Mouse (Mus musculus): ENCODE results near the gene Hcn2.
"Not testable (repeated sequence)": the region's sequence is repeated elsewhere in the genome, so short reads cannot be mapped to it uniquely, and the experiment has no call there.

Gene Hcn2

GRCm38 (mm10) chr10:79687513-79687912 lies 28.9 kb upstream of the Hcn2 start:
- no peak for DNase-seq (ENCODE audit: low spot score)

- no peak for DNase-seq (ENCODE audit: low spot score)
Observed at GRCm38 (mm10) chr10:79688720-79689119, 27.7 kb upstream of the Hcn2 start, which contains the start of gene Gzmm. Gzmm (plus strand) TSS chr10:79689020.

- no peak for DNase-seq (ENCODE audit: low spot score)
Observed at GRCm38 (mm10) chr10:79689178-79689577, 27.3 kb upstream of the Hcn2 start.

GRCm38 (mm10) chr10:79691986-79692548 lies 24.4 kb upstream of the Hcn2 start:
- DNase-seq (ENCODE audit: low spot score): no peak

- no peak for DNase-seq (ENCODE audit: low spot score)
Observed at GRCm38 (mm10) chr10:79693580-79694378, 22.7 kb upstream of the Hcn2 start.

GRCm38 (mm10) chr10:79694379-79694655 lies 22.1 kb upstream of the Hcn2 start:
- DNase-seq (ENCODE audit: low spot score): no peak

GRCm38 (mm10) chr10:79695231-79696128 lies 21.0 kb upstream of the Hcn2 start:
- DNase-seq (ENCODE audit: low spot score): peak; percentile 63

- no peak for DNase-seq (ENCODE audit: low spot score)
Observed at GRCm38 (mm10) chr10:79696129-79696651, 20.2 kb upstream of the Hcn2 start.

- no peak for DNase-seq (ENCODE audit: low spot score)
Observed at GRCm38 (mm10) chr10:79697916-79698315, 18.5 kb upstream of the Hcn2 start.

- DNase-seq (ENCODE audit: low spot score): no peak
Observed at GRCm38 (mm10) chr10:79698459-79698858, 18.0 kb upstream of the Hcn2 start.

GRCm38 (mm10) chr10:79700676-79701075 lies 15.8 kb upstream of the Hcn2 start:
- DNase-seq (ENCODE audit: low spot score): no peak

GRCm38 (mm10) chr10:79701443-79702129 lies 14.8 kb upstream of the Hcn2 start:
- DNase-seq (ENCODE audit: low spot score): no peak

GRCm38 (mm10) chr10:79702970-79703369 lies 13.5 kb upstream of the Hcn2 start:
- not testable (repeated sequence) for DNase-seq (ENCODE audit: low spot score)

- DNase-seq (ENCODE audit: low spot score): no peak
Observed at GRCm38 (mm10) chr10:79703541-79703940, 12.9 kb upstream of the Hcn2 start.

- DNase-seq (ENCODE audit: low spot score): peak; percentile 98
Observed at GRCm38 (mm10) chr10:79704065-79704969, 12.1 kb upstream of the Hcn2 start, which contains the start of gene Bsg. Bsg (plus strand) TSS chr10:79704491.

GRCm38 (mm10) chr10:79704970-79705360 lies 11.5 kb upstream of the Hcn2 start:
- no peak for DNase-seq (ENCODE audit: low spot score)

GRCm38 (mm10) chr10:79705951-79706350 lies 10.5 kb upstream of the Hcn2 start:
- peak; percentile 70 for DNase-seq (ENCODE audit: low spot score)

- DNase-seq (ENCODE audit: low spot score): no peak
Observed at GRCm38 (mm10) chr10:79706406-79707094, 9.9 kb upstream of the Hcn2 start.

- DNase-seq (ENCODE audit: low spot score): no peak
Observed at GRCm38 (mm10) chr10:79707162-79707561, 9.3 kb upstream of the Hcn2 start.

GRCm38 (mm10) chr10:79707759-79708158 lies 8.7 kb upstream of the Hcn2 start:
- no peak for DNase-seq (ENCODE audit: low spot score)
